Mouse (Mus musculus) urinary bladder, postnatal 36 days (tissue): ENCODE measurements at regions not wholly inside any gene's neighbourhood (a gene's known extent, or its start where the extent isn't known, plus 50 kb on each side); places are given as distances from the start of the nearest gene placed in this dataset.

Experiments
- DNase-seq, 2 experiments: peaks; one replicate each; pipeline ENCODE4 v3.0.0; 2022; ENCODE audit warnings: low spot score in 2 of 2, mixed read lengths in 1 of 2

DNA sequence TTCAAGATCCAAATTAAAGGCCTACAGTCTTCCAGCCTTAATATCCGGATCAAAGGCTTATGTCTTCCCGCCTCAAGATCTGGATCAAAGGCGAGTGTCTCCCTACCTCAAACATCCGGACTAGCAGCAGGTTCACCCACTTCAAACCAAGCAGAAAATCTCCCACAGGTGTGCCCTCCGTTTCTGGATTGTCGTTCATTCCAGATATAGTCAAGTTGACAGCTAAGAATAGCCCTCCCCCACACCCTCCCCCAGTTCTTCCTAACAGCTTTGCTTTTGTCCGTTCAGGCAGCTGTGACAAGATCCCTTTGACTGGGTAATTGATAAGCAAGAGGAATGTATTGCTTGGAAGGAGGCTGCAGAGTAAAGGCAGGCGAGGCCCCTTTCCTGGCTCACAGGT lies 118.3 kb upstream of the Serp2 start:
- DNase-seq = no peak

DNA sequence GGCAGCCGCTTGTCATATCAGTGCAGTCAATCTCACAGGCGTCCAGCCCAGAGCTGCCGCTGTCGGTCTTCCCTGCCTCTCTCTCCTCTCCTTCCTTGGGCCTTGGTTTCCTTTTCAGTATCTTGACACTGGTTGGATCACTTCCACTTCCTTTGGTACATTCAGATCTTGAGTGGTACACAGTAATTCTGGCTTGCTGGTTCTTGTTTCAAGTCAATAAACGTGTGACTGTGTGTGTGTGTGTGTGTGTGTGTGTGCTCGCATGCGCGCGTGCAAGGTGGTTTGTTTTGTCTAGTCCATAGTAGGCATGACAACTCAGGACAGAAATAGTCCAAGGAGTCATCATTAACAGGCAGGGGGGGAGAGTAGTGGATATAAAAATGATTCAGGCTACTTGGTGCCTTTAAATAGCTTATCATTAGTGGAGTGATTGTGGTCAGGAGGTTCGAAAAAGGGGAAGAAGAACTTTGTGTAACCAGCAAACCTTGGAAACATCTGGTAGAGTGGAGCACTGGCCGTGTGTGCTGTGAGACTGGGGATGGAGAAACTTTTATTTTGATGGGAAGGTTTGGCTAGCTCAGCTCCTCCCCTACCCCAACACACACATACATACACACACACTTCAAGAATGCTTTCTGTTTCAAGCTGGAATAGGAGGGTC lies 117.1 kb upstream of the Serp2 start:
- DNase-seq = no peak

DNA sequence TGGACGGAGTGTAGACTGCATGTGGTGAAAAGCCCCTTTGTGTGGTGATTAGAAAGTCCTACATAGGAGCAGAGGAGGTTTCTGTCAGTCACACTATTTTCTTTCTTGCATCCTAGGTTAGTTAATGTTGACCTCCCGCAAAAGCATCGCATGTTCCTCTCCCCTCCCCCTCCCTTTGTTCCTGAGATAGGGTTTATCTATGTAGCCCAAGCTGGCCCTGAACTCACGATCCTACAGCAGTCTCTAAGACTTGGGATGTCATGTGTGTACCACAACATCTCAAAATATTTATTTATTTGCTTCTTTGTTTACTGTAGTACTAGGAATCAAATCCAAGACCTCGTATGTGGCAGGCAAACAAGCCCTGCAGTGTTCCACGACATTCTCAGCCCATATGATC lies 116.2 kb upstream of the Serp2 start:
- no peak for DNase-seq

DNA sequence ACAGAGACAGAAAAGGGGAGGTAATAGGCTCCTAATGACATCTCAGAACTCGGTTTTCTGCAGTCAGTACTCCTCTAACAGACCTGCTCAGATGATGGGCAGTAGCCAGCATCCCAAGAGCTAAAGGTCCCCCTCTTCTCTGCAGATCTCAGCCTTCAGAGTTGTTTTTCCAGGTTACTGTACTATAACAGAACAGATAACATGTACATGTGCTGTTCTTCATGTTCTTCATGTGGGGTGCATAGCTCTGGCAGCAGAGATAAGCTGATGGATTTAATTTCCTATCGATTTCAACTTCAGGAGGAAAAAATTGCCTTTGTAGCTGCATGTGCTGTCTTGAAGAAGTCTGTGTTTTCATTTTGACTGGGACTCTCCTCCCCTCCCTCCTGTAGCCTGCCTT lies 115.8 kb upstream of the Serp2 start:
- no peak for DNase-seq

DNA sequence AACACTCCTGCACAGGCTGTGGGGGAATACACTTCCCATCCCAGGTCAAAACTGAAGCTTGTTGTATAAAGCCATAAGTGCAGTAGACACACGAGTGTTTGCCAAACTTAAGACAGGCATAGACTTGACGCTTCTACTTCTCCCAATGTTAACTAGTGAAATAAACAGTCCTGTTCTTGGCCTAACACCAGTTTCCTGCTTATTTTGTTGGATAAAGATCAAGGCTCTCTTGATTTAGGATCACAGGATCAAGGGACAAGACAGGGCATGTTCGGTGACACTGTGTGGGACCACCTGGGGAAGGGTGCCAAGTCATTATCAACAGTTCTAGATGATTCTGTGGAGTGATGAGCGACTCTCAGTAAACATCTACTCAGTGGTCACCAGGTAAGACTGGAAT lies 114.3 kb upstream of the Serp2 start:
- DNase-seq = no peak

DNA sequence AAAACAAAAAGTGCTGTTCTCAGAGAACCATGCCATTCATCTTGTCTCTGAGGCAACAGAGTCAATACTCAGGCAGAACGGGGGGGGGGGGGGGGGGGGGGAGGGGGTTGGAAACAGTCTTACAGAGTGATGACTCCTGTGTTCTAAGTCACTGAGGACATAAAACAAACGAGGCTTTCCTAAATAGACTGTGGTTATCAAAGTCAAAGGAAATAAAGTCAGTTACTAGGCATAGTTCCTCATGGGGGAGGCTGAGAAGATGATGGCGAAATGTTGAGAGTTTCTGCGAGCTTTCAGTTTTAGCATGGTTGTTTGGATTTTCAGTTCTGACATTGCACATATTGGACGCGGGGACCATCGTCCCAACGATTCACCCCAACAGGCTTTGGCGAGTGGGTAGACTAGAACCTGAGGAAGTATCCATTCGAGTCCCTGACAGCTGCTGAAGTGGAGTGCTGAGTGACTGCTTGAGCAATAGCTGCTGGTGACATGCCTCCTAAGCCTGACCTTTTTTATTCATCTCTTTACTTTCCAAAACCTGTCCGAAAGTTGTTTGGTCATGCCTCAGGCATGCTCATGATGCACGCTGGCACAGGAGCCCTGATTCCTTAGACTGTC lies 109.2 kb upstream of the Serp2 start:
- no peak for DNase-seq

DNA sequence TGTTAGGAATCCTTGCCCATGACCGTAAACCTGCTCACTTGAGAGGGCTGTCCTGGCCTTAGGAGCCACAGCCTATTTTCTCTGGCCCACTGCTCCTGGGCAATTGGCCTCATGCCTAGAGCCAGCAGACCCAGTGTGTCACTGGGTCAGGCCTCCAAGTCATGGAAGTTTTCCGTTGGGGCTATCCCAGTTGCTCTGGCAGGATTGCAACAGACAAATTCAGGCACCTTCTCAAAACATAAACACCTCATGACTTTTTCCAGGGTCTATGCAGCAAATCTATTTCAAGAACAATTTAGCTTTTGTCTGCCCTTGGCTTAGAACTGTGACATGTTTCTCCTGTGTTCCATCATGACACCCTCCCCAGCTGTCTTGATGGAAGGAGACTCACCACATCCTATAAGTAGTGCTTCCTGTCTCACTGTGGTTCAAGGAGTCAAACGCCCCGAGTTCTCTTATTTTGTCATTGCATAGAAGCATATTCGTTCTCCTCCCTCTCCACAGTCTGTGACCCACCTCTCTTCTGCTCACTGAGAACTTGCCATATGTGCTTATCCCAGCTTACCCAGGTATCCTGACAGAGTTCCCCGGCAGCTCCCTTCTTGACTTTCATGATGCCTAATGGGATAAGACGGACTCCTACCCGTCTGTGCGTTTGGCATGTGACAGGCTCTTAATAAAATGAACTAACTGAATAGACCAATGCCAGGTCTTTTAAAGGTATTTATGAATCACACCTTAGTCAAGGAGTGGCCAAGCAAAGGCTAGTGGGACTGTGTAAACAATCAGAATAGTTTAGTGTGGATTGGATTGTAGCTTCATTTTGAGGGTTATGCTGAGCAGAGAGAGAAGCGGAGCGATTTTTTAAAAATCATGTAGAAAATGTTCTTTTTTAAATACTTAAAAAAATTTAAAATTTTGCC lies 108.2 kb upstream of the Serp2 start:
- no peak for DNase-seq

DNA sequence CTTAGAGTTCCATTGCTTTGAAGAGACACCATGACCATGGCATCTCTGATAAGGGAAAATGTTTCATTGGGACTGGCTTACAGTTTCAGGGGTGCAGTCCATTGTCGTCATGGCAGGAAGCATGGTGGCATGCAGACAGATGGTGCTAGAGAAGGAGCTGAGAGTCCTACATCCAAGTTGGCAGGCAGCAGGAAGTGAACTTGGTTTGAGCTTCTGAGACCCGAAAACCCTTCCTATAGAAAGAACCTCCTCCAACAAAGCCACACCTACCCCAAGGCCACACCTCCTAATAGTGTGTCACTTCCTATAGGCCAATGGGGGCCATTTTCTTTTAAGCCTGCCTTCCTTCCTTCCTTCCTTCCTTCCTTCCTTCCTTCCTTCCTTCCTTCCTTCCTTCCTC lies 107.1 kb upstream of the Serp2 start:
- no peak for DNase-seq

DNA sequence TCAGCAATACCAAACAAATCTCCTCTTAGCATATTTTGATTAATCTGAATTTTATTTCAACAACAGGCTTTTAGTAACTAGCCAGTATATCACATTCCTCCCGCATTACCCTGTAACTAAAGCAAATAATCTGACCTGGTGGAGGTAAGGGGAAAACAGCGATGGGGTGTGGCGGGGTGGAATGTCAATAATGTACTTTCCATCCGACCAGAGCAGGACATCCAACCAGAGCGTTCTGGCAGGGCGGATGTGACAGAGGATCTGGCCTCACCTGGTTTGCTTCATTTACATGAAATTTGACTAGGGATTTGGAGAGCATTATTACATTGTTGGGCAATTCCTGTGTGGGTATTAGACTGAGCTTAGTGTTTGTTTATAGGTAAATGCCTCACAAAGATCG lies 106.2 kb upstream of the Serp2 start:
- no peak for DNase-seq

DNA sequence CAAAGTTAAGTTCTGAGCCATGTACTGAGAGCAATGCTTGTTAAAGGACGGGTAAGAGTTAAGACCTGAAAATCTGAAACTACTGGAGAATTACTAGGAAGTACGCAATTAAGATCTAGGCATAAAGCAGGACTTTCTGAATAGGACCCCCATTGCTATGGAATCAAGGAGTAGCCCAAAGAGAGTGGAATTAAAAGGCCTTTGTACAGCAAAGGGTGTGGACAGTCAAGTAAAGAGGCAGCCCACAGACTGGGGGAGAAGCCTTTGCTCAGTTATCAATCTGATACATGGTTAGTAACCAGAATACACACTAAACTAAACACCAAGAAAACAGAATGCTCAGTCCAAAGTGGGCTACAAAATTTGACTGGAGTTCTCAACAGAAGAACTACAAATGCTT lies 104.2 kb upstream of the Serp2 start:
- DNase-seq = no peak

DNA sequence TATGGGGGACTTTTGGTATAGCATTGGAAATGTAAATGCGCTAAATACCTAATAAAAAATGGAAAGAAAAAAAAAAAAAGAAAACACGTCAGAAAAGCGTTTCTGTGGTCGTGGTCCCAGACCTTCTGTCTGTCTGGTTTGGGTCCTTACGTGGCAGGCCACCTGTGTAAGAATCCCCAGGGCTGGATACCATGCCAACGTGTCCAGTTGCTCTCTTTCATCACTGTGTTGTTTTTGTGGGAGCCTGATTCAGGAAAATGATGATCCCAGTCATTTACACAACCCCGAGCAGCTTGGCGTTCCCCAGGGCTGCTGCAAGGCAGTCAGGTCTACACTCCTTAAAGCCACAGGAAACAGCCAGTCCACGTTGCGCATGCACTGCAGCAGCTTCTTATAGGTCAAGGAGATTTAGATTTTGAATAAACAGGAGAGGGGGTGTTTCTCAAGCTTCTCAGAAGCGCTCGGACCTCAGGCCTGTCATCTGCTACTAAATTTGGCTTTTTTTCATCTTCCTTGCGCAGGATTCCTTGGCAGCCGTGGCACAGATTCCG lies 102.3 kb upstream of the Serp2 start:
- no peak for DNase-seq

DNA sequence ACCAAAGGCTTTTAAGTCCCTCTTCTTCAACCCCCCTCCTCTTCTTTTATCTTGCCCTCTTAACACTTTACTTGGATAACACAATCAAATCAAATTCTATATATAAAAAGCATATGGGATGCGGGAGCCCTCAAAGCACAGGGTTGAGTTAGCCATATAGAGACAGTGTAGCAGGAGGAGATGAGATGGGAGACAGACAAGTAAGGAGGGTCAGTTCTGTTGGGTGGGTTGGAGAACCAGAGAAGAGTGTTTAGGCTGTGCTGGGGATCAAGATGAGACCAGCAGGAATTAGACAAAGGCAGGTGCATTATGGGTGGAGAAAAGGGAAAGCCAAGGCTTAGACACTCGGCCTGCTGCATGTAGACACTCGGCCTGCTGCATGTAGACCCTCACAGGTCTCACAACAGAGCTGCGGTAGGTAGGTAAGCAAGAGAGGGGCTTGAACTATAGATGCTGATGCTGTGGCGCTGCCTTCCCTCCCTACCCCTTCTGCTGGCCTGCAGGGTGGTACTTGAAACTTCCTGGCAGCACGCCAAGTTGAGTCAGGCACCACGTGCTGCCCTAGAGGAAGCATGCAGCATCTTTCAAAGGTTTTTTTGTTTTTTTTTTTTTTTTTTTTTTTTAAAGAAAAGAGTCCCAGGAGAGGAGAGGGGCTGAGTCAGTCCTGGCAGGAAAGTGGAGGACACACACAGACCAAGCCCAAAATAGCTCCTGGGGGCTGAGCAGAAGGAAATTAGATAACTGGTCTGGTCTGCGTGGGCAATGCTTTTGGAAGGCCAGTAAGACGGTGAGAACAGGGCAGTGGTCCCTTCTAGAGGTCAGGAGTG lies 101.3 kb upstream of the Serp2 start:
- DNase-seq = peak in 1 of 2 experiments; percentile 34

DNA sequence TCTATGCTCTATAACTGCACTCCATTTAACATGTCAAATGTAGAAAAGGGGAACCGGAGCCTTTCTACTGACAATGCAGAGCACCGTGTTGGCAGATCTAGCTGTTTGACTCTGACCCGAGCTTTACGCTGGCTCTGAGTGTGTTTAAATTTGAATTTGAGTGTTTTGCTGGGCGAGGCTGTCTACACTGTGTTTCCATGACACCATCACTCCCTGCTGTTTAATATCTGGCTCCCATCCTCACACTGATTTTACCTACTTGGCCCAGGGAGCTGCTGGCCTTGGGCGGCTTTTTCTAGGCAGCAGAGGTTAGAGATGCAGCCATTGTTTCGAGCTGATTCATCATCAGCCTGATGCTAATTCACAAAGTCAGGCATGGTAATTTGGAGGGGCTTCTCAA lies 100.7 kb upstream of the Serp2 start:
- peak in 1 of 2 experiments; percentile 23 for DNase-seq

DNA sequence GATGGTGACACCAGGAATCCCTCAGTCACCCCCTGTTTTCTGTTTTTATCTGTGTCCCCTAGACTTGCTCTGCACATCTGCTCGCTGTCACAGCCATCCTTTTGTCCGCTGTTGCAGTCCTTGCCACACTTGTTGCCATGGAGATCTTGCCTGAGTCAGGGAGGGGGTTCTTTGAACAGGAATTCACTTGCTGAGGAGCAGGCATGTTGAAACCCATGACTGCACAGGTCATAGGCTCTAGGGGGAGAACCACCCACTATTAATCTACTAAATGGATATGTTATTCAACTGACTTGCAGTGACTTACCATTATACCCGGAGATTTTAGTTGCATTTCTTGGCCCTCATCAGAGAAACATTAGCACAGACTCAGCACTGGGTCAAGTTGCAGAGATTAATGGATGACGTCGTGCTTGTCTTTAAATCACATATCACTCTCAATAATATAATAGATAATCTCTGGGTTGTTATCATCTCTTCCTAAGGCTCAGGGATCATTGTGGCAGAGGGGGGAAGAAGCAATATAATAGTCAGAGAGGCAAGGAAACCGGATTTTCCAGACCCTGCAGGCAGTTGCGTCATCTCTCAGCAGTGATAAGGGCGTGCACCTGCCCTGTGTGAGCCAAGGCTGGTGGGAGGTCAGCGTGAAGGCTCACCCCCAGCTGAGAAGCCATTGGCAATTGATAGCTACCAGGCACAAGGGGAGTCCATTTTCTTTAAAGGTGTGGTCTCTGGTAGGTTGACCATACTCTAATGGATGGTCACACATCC lies 95.9 kb upstream of the Serp2 start:
- DNase-seq = peak; percentile 42 to 62

DNA sequence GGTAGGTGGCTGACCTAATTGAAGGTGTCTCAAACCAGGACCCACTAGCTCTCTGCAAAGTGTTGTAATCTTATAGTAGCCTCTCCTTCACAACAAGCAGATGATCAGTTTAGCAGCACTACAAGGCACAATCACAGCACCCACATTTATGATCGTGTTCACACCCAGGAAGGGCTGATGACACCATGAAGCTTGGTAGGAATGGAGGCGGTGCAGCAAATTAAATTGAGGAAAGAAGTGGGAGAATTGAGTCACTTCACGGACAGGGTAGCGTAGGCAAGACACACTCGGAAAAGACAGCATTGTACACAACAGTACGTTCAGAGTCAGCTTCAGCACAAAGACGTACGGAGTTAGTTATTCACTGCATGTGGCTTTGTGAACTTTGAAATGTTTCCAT lies 94.4 kb upstream of the Serp2 start:
- DNase-seq = no peak

DNA sequence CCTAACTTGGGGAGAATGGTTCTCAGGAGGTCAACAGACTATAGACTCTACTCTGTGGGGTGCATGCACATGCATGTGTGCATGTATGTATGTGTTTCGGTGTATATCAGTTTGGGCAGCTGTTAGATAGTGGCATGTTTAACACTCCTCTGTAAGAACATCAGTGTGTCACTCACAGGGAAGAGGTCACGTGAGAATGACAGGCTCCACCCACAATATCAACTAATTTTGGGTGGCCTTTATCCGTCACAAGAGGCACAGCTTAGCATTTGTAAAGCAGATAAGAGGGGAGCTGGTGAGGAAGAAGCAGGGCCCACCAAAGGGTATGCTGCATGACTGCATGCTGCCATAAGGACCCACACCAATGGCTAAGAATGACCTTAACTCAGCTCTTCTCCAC lies 93.2 kb upstream of the Serp2 start:
- no peak for DNase-seq

DNA sequence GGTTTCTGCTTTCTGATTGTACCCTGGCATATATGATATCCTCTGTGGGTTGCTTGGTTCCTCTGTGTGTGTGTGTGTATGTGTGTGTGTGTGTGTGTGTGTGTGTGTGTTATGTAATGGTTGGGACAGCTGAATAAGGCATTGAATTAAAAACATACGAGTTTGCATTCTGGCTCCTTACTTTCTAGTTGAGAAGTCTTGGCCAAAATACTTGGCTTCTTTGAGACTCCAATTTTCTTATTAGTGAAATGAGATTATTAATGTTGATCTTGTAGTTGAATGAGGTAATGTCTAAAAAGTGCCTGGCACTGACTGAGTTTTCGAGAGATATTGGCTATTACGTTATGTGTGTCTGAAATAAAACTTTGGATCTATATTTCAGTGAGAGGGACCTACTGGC lies 88.0 kb upstream of the Serp2 start:
- DNase-seq = no peak

DNA sequence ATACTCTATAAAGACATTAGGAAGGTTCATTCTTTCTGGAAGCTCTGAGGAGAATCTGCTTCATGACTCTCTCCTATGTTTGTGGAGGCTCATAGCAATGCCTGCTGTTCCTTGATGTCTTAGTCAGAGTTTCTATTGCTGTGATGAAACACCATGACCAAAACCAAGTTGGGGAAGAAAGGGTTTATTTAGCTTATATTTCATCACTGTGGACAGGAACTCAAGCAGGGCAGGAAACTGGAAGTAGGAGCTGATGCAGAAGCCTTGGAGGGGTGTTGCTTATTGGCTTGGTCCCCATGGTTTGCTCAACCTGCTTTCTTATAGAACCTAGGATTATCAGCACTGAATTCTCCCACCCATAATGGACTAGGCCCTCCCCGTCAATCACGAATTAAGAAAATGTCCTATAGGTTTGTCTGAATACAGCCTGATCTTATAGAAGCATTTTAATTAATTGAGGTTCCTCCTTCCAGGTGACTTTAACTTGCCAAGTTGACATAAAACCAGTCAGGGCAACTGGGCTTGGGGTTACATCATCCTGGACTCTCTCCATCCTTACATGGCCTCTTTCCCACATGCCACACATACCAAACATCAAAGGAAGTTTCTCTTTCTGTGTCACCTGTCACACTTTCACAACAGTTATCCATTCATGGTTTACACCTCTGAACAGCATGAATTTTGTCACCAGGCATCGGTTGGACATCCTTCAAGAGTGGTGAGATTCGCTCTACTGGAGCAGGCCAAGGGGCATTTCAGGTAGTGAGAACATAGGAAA lies 85.3 kb upstream of the Serp2 start:
- no peak for DNase-seq

DNA sequence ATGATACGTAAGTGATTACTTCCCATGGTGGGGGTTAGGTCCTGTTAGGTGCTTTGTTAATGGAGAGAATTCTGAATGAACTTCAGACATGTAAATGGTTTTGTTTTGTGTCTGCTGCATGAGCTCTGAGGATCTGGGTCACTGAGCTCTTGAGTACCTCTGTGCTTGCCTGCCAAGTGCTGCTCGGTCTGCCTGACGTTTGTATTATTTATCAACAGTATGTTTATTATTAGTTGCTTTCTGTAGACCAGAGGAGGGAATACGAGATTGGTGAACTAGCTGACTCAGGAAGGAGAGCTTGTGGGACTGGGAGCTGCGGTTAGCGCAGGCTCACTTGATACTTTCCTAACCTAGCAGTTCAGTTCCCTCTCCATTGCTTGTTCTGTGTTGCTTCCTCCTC lies 76.5 kb upstream of the Serp2 start:
- DNase-seq = no peak

DNA sequence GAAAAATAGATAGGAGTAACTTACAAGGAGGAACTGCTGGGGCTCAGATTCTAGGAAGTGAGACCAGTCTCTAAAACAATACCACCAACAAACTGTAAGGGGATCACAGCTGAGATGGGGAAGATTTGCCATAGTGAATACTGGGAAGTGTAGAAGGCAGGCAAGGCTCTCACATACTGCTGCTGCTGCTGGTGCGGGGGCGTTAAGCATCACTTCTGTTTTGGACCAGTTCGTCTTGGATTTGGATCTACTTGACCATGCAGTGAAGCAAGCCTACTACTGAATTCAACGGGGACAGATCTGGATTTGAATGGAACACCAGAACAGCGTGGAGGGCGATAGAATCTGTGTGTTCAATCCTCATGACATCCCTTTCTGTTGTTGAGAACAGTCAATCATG lies 76.1 kb upstream of the Serp2 start:
- no peak for DNase-seq
